Mouse (Mus musculus) liver, adult 2 months (tissue): ENCODE measurements around the gene Lefty2. TPM values are rescaled to one million over a fixed set of nuclear protein-coding genes. Genes with fewer than 3 reads are reported as not detected.

Experiments
- DNase-seq: peaks from one replicate; pipeline ENCODE4 v3.0.0-alpha.2; 2011; ENCODE audit warnings: low read depth, low spot score; ENCODE audit errors: extremely low read depth
- H3K27ac ChIP-seq: fragments of 200-500 bp; replicated peaks from 2 replicates; pipeline ENCODE4 v1.5.1; 2012; ENCODE audit warnings: low read depth, mild to moderate bottlenecking, control low read depth, inconsistent platforms, low read length; ENCODE audit not compliant: insufficient read depth
- H3K27me3 ChIP-seq: fragments of 200-500 bp; 2 replicates; pipeline ENCODE4 v1.6.1; 2012; ENCODE audit warnings: mild to moderate bottlenecking, moderate library complexity, low read length, inconsistent platforms; ENCODE audit not compliant: control insufficient read depth, insufficient read depth
- H3K36me3 ChIP-seq: fragments of 200-500 bp; 2 replicates; pipeline ENCODE4 v1.6.1; 2012; ENCODE audit warnings: low read length, inconsistent platforms; ENCODE audit not compliant: control insufficient read depth, insufficient read depth
- H3K4me1 ChIP-seq: fragments of 200-500 bp; 2 replicates; pipeline ENCODE4 v1.6.1; 2011; ENCODE audit warnings: low read length; ENCODE audit not compliant: control insufficient read depth, insufficient read depth
- H3K4me3 ChIP-seq: fragments of 200-500 bp; 2 replicates; pipeline ENCODE4 v1.5.1; 2011; ENCODE audit warnings: low read depth, mild to moderate bottlenecking, control low read depth, low read length, moderate library complexity; ENCODE audit not compliant: insufficient read depth
- H3K79me2 ChIP-seq: fragments of 200-500 bp; 2 replicates; pipeline ENCODE4 v1.6.1; 2012; ENCODE audit warnings: inconsistent platforms, mild to moderate bottlenecking, low read length, moderate library complexity; ENCODE audit not compliant: control insufficient read depth, insufficient read depth
- H3K9ac ChIP-seq: fragments of 200-500 bp; 2 replicates; pipeline ENCODE4 v1.6.1; 2012; ENCODE audit warnings: low read depth, mild to moderate bottlenecking, control low read depth, inconsistent platforms, low read length
- CTCF ChIP-seq: fragments of 200-500 bp; IDR thresholded peaks from 2 replicates; pipeline ENCODE4 v1.5.1; 2011; ENCODE audit warnings: low read depth, low read length, control low read depth
- POLR2A ChIP-seq: fragments of 200-500 bp; IDR thresholded peaks from 2 replicates; pipeline ENCODE4 v1.6.1; 2011; ENCODE audit warnings: low read length, control low read depth; ENCODE audit not compliant: insufficient read depth; ENCODE audit errors: extremely low read depth
- WGBS: fragments of 180-500 bp; shearing (Covaris S2); methylation state at CpG from one replicate; pipeline ENCODE4 v1.1.7; 2018; 5-methylcytosine and 5-hydroxymethylcytosine counted together
- polyA plus RNA-seq: library from polyadenylated mRNA; depleted of rRNA; stranded (reverse); fragments of >200 nt; gene quantifications from 2 replicates; pipeline ENCODE4 v1.2.3, GENCODE M21; 2012
- total RNA-seq: library from RNA; depleted of rRNA; stranded (reverse); fragments of >200 nt; gene quantifications from 2 replicates; pipeline ENCODE4 v1.2.3, GENCODE M21; 2014

Gene Lefty2
- total and polyA plus RNA-seq, 2 experiments = not detected

DNA sequence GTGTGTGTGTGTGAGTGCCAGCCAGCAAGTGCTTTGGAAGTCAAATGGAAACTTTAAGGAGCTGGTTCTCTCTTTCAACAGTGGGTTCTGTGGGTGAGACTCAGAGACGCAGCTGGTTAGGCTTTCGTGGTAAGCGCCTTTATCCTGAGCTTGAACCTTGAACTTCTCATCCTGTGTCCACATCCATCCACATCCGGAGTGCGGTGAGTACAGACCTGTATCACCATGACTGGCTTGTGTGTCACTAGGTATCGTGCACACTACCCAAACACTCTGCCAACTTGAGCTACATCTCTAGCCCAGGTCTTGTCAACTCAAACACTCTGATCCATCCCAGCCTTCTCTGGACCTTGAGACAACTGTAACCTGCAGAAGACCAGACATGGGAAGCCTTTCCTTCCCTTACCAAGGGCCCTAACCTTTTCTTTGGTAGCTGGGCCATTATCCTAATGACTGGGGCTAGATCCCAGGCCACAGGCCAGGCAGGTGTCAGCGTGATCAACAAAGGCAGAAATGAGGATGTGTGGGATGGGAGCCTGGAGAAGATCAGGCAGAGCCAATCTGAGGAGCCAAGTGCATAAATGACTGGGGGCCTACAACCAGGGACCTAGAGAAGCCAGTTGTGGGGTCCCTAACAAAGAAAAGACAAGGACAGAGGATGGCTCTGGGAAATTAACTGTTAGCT, 48.0 kb downstream of the Lefty2 start:
- H3K4me1 ChIP-seq = peaks cover 8% of the 10 kb centered on the region
- no peaks in the 10 kb centered on the region for H3K27me3 ChIP-seq
- H3K9ac ChIP-seq = no peak overlapping the region
- TF ChIP-seq POLR2A = no peak
- TF ChIP-seq CTCF = no peak
- 68% methylated on average over 7 of the region's 7 CpGs for WGBS
- no peaks in the 10 kb centered on the region for H3K79me2 ChIP-seq
- no peak overlapping the region for H3K4me3 ChIP-seq
- no peaks in the 10 kb centered on the region for H3K36me3 ChIP-seq
- H3K27ac ChIP-seq = peak overlapping the region; percentile 56; the same call in 1 of the 2 replicates
- DNase-seq = no peak

DNA sequence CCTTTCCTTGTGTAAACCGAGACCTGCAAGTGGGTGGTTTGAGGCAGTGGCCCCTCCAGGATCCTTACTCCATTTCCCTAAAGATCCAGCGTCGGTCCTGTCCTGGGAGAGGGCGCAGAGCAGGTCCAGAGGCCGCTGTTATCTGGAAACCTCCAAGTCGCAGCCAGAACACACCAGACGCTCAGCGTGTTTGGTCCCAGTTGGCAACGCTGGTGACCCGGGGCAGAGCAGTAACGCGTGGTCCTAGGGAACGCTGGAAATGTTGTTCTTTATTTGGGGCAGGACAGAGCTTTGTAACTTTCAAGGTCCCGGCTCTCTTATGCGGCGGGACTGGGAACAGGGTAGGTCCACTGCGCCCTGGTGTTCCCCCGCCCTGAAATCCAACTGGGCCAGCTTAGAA, 48.8 kb downstream of the Lefty2 start:
- H3K79me2 ChIP-seq = no peaks in the 10 kb centered on the region
- TF ChIP-seq CTCF = no peak
- TF ChIP-seq POLR2A = no peak
- H3K36me3 ChIP-seq = no peaks in the 10 kb centered on the region
- 11% methylated on average over 18 of the region's 18 CpGs for WGBS
- H3K4me1 ChIP-seq = peaks cover 11% of the 10 kb centered on the region
- H3K27ac ChIP-seq = peak overlapping the region; percentile 56
- no peaks in the 10 kb centered on the region for H3K27me3 ChIP-seq
- H3K9ac ChIP-seq = peak overlapping the region; percentile 78
- DNase-seq = peak; percentile 64
- H3K4me3 ChIP-seq = peak overlapping the region; percentile 81

- H3K4me1 ChIP-seq = peaks cover 13% of the 10 kb centered on the region
Observed at GRCm38 (mm10) chr1:180942166-180943031, 49.5 kb downstream of the Lefty2 start, which contains the start of gene Tmem63a. Tmem63a (plus strand) TSS chr1:180942344.

DNA sequence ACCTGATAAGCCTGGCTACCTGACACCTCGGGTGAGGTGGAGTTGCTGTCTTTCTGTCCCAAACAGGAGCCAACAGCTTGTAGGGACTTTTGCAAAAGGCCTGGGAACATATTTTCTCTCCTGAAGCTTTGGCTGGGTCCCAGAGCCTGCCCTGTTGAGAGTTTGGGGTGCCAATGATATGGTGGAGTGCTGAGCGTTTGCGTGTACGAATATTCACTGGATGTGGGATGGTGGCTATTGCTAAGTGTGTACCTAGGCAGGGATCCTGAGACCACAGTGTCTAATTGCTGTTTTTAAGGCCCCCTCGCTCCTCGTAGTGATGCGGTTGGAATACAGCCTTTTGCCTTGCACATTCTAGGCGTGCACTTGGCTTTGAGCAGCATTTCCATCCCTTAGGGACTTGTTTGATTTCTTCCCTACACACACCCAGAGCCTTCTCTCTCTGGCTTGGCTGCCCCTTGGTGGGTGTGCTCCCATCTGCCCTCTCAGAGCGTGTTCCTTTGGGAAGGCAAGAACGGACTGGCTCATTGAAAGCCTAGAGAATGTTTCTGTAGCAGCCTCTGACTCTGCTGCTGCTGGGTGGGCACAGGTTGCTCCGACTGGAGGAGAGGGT, 50.2 kb downstream of the Lefty2 start:
- TF ChIP-seq POLR2A (no peak), CTCF (no peak)
- no peak for DNase-seq
- 68% methylated on average over 11 of the region's 11 CpGs for WGBS
- Histone ChIP-seq H3K79me2 (no peaks in the 10 kb centered on the region), H3K36me3 (no peaks in the 10 kb centered on the region), H3K27me3 (no peaks in the 10 kb centered on the region), H3K4me1 (peaks cover 13% of the 10 kb centered on the region), H3K27ac (peak overlapping the region; percentile 57; the same call in 1 of the 2 replicates), H3K9ac (peak overlapping the region; percentile 78), H3K4me3 (peak overlapping the region; percentile 81)

More at GRCm38 (mm10) chr1:180942166-180943031, 49.5 kb downstream of the Lefty2 start, which contains the start of gene Tmem63a:
- no peaks in the 10 kb centered on the region for H3K27me3 ChIP-seq
- H3K79me2 ChIP-seq = no peaks in the 10 kb centered on the region
- peak within 1 kb of the TSS; percentile 78 for H3K9ac ChIP-seq
- under 1% methylated on average over 73 of the region's 73 CpGs for WGBS
- DNase-seq = peak; percentile 84
- H3K36me3 ChIP-seq = no peaks in the 10 kb centered on the region
- H3K4me3 ChIP-seq = peak within 1 kb of the TSS; percentile 81
- TF ChIP-seq POLR2A = 0 out of 2 replicates have a peak, but pooled peaks have one; percentile 31
- TF ChIP-seq CTCF = no peak
- H3K27ac ChIP-seq = peak within 1 kb of the TSS; percentile 57

DNA sequence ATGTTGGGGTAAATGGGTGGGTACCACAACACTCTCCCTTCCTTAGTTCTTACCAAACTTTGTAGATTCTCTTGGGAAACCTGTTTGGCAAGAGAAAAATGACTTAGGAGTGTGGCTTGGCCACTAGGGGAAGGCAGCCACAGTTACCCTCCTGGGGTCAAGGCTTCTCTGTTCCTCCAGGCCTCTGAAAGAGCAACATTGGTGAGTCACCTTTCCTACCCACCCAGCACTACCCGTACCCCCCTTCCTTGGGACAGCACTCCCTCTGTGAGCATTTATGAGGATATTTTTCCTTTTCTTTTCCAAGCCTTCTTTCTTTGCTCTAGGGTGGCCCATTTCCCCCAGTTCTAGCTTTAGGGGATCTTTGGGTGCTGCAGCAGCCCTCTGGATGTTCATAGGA, 51.0 kb downstream of the Lefty2 start:
- H3K9ac ChIP-seq = no peak overlapping the region
- H3K4me3 ChIP-seq = no peak overlapping the region
- TF ChIP-seq POLR2A (no peak), CTCF (peak; percentile 6; the same call in 1 of the 2 replicates)
- no peaks in the 10 kb centered on the region for H3K79me2 ChIP-seq
- H3K27ac ChIP-seq = no peak overlapping the region
- no peaks in the 10 kb centered on the region for H3K27me3 ChIP-seq
- peaks cover 13% of the 10 kb centered on the region for H3K4me1 ChIP-seq
- H3K36me3 ChIP-seq = no peaks in the 10 kb centered on the region
- no peak for DNase-seq
- WGBS = 70% methylated on average over 1 of the region's 1 CpGs
